Mouse (Mus musculus) heart, adult 2 months (tissue): ENCODE measurements at regions not wholly inside any gene's neighbourhood (a gene's known extent, or its start where the extent isn't known, plus 50 kb on each side); places are given as distances from the start of the nearest gene placed in this dataset.

Source experiments
- CTCF ChIP-seq: fragments of 200-600 bp; IDR thresholded peaks from 2 replicates; pipeline ENCODE4 v1.8.1; 2022; ENCODE audit warnings: antibody characterized with exemption, mild to moderate bottlenecking, moderate library complexity
- EP300 ChIP-seq: fragments of 200-500 bp; IDR thresholded peaks from 2 replicates; pipeline ENCODE4 v1.6.1; 2011; ENCODE audit warnings: low read depth, low read length, control low read depth; ENCODE audit not compliant: insufficient read depth
- POLR2A ChIP-seq: fragments of 200-500 bp; IDR thresholded peaks from 2 replicates; pipeline ENCODE4 v1.6.1; 2011; ENCODE audit warnings: mild to moderate bottlenecking, low read depth, low read length, control low read depth; ENCODE audit not compliant: insufficient read depth

GRCm38 (mm10) chr13:97829558-97829957, 69.1 kb upstream of the Gm10260 start:
- TF ChIP-seq CTCF (no peak), POLR2A (no peak), EP300 (no peak)
